Mouse (Mus musculus) Muller cell, postnatal 12 days (primary cell): Measurements from ENCODE around the gene Ptpn18.
A peak's percentile ranks its signal among the peaks of the same experiment; 100 is the strongest.

Source experiments
- DNase-seq: peaks from one replicate; pipeline ENCODE4 v3.0.0-alpha.2; 2015; ENCODE audit errors: inconsistent ontology term

Gene Ptpn18

GRCm38 (mm10) chr1:34465445-34465844, 5.9 kb downstream of the Ptpn18 start:
- no peak for DNase-seq

GRCm38 (mm10) chr1:34468051-34468450, 8.5 kb downstream of the Ptpn18 start:
- DNase-seq, result no peak

- DNase-seq, result no peak
Observed at GRCm38 (mm10) chr1:34468500-34468899, 8.9 kb downstream of the Ptpn18 start.

- no peak for DNase-seq
Observed at GRCm38 (mm10) chr1:34469801-34470200, 10.2 kb downstream of the Ptpn18 start.

- DNase-seq, result peak; percentile 36
Observed at GRCm38 (mm10) chr1:34472427-34473300, 13.1 kb downstream of the Ptpn18 start.

GRCm38 (mm10) chr1:34478891-34479655, 19.5 kb downstream of the Ptpn18 start:
- no peak for DNase-seq

- DNase-seq, result no peak
Observed at GRCm38 (mm10) chr1:34480801-34481200, 21.2 kb downstream of the Ptpn18 start.

GRCm38 (mm10) chr1:34481920-34482669, 22.5 kb downstream of the Ptpn18 start:
- DNase-seq, result no peak

- DNase-seq, result no peak
Observed at GRCm38 (mm10) chr1:34484470-34484869, 24.9 kb downstream of the Ptpn18 start.

- peak; percentile 43 for DNase-seq
Observed at GRCm38 (mm10) chr1:34485461-34486188, 26.1 kb downstream of the Ptpn18 start.

GRCm38 (mm10) chr1:34487383-34487782, 27.8 kb downstream of the Ptpn18 start:
- no peak for DNase-seq

- DNase-seq, result no peak
Observed at GRCm38 (mm10) chr1:34489852-34490541, 30.4 kb downstream of the Ptpn18 start.

GRCm38 (mm10) chr1:34491480-34491879, 31.9 kb downstream of the Ptpn18 start:
- DNase-seq, result no peak

- DNase-seq, result peak; percentile 78
Observed at GRCm38 (mm10) chr1:34502991-34503390, 43.4 kb downstream of the Ptpn18 start.

GRCm38 (mm10) chr1:34505307-34505706, 45.7 kb downstream of the Ptpn18 start:
- no peak for DNase-seq

GRCm38 (mm10) chr1:34505970-34506551, 46.5 kb downstream of the Ptpn18 start:
- DNase-seq, result no peak

GRCm38 (mm10) chr1:34507986-34508385, 48.4 kb downstream of the Ptpn18 start:
- DNase-seq, result peak; percentile 54

GRCm38 (mm10) chr1:34510575-34510981, 51.0 kb downstream of the Ptpn18 start:
- DNase-seq, result no peak

GRCm38 (mm10) chr1:34511027-34511426, 51.5 kb downstream of the Ptpn18 start:
- no peak for DNase-seq

GRCm38 (mm10) chr1:34513068-34513467, 53.5 kb downstream of the Ptpn18 start:
- no peak for DNase-seq
